Mouse (Mus musculus) lung, postnatal 0 days (tissue): ENCODE measurements around the gene Slc37a1. TPM values are rescaled to one million over a fixed set of nuclear protein-coding genes. Genes with fewer than 3 reads are reported as not detected.
"Not testable (repeated sequence)": the region's sequence is repeated elsewhere in the genome, so short reads cannot be mapped to it uniquely, and the experiment has no call there.

Experiments
- ATAC-seq: fragments of 200-750 bp; cut with Nextera tagmentation; 2 replicates; pipeline ENCODE4 v1.8.0; 2017; ENCODE audit warnings: moderate library complexity
- DNase-seq: peaks from one replicate; pipeline ENCODE4 v3.0.0-alpha.2; 2016; ENCODE audit warnings: low spot score
- H3K27ac ChIP-seq: fragments of 300-500 bp; sonication (generic); 2 replicates; pipeline ENCODE4 v1.5.1; 2014; ENCODE audit warnings: antibody characterized with exemption, mild to moderate bottlenecking, low read length, mixed read lengths
- H3K27me3 ChIP-seq: fragments of 300-500 bp; sonication (generic); replicated peaks from 2 replicates; pipeline ENCODE4 v1.6.1; 2014; ENCODE audit warnings: low read length, mixed read lengths; ENCODE audit not compliant: insufficient read depth
- H3K36me3 ChIP-seq: fragments of 300-500 bp; sonication (generic); 2 replicates; pipeline ENCODE4 v1.6.1; 2014; ENCODE audit warnings: low read length, mixed read lengths; ENCODE audit not compliant: insufficient read depth
- H3K4me1 ChIP-seq: fragments of 300-500 bp; sonication (generic); 2 replicates; pipeline ENCODE4 v1.6.1; 2014; ENCODE audit warnings: antibody characterized with exemption, low read depth, low read length, mixed read lengths; ENCODE audit not compliant: insufficient read depth
- H3K4me2 ChIP-seq: fragments of 300-500 bp; sonication (generic); replicated peaks from 2 replicates; pipeline ENCODE4 v1.6.1; 2014; ENCODE audit warnings: low read depth, mild to moderate bottlenecking, low read length, moderate library complexity, mixed read lengths
- H3K4me3 ChIP-seq: fragments of 300-500 bp; sonication (generic); 2 replicates; pipeline ENCODE4 v1.5.1; 2014; ENCODE audit warnings: low read depth, low read length
- H3K9ac ChIP-seq: fragments of 300-500 bp; sonication (generic); replicated peaks from 2 replicates; pipeline ENCODE4 v1.6.1; 2014; ENCODE audit warnings: low read depth, mild to moderate bottlenecking
- H3K9me3 ChIP-seq: fragments of 300-500 bp; sonication (generic); 2 replicates; pipeline ENCODE4 v1.6.1; 2016; ENCODE audit warnings: low read length, mixed read lengths
- CTCF ChIP-seq: IDR thresholded peaks from 2 replicates; pipeline ENCODE4 v1.5.1; 2016; ENCODE audit warnings: antibody characterized with exemption, mild to moderate bottlenecking
- EP300 ChIP-seq: IDR thresholded peaks from 2 replicates; pipeline ENCODE4 v1.6.1; 2016; ENCODE audit warnings: antibody characterized with exemption, mild to moderate bottlenecking, control low read depth
- WGBS: fragments of 180-500 bp; shearing (Covaris S2); extraction: QIAGEN DNeasy Blood & Tissue Kit; methylation state at CpG from one replicate; pipeline ENCODE4 v1.1.7; 2014; 5-methylcytosine and 5-hydroxymethylcytosine counted together
- polyA plus RNA-seq: library from polyadenylated mRNA; unstranded; fragments of >200 nt; fragmentation: Nextera tagmentation; extraction: Ambion mirVana; gene quantifications from 2 replicates; pipeline ENCODE4 v1.2.1, GENCODE M21; 2015

The Slc37a1 gene
- polyA plus RNA-seq, 1 experiment from 2014 or later, result 33.9 TPM

DNA sequence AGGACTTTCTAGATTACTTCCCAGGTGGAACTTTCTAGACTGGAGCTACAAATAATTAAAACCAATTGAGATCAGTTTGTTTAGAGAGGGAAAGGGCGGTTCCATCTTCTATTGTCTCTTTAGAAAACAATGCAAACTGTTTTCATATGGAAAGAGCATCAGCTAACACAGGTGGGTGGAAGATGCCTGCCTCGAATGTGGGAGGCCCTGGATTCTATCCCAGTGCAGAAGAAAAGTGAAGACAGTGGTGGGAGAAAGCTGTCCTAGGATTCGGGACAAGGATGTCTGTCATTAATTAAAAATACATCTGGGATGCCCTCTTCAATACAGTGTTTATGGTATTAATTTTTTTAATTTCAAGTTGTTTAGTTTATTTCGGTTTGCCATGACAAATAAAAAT is 19.5 kb upstream of the Slc37a1 start:
- no peak overlapping the region for H3K4me2 ChIP-seq
- 67% methylated on average over 4 of the region's 4 CpGs for WGBS

DNA sequence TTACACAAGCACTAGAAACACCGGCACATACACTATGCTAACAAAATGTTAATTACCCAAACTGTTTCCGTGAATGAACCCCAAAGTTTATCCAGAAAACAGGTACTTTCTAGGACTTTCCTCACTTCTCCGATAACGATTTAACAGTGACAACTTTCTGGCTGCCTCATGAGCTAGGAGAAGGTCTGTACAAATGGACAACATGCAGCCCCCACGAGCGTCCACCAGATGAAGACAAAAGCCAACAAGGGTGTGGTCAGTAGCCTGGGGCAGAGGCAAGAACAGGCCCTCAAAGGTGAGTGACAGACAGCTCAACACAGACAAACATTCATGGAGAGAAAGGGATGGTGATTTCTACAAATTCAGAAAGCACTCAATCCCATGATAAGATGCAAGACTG is 19.0 kb upstream of the Slc37a1 start:
- no peak overlapping the region for H3K27ac ChIP-seq
- H3K36me3 ChIP-seq, result no peaks in the 10 kb centered on the region
- H3K4me2 ChIP-seq, result no peak overlapping the region
- DNase-seq, result no peak
- H3K4me1 ChIP-seq, result no peaks in the 10 kb centered on the region
- no peak overlapping the region for H3K4me3 ChIP-seq
- no peak for TF ChIP-seq CTCF
- TF ChIP-seq EP300, result no peak
- 75% methylated on average over 6 of the region's 6 CpGs for WGBS
- no peaks in the 10 kb centered on the region for H3K9me3 ChIP-seq
- H3K27me3 ChIP-seq, result no peaks in the 10 kb centered on the region
- ATAC-seq, result no peak
- H3K9ac ChIP-seq, result no peak overlapping the region

More for the DNA sequence above, 19.5 kb upstream of the Slc37a1 start:
- Histone ChIP-seq H3K27me3 (no peaks in the 10 kb centered on the region), H3K4me3 (no peak overlapping the region), H3K36me3 (no peaks in the 10 kb centered on the region), H3K9ac (no peak overlapping the region), H3K9me3 (no peaks in the 10 kb centered on the region), H3K4me1 (no peaks in the 10 kb centered on the region), H3K27ac (no peak overlapping the region)
- no peak for TF ChIP-seq EP300
- TF ChIP-seq CTCF, result no peak
- ATAC-seq (no peak), DNase-seq (no peak)

DNA sequence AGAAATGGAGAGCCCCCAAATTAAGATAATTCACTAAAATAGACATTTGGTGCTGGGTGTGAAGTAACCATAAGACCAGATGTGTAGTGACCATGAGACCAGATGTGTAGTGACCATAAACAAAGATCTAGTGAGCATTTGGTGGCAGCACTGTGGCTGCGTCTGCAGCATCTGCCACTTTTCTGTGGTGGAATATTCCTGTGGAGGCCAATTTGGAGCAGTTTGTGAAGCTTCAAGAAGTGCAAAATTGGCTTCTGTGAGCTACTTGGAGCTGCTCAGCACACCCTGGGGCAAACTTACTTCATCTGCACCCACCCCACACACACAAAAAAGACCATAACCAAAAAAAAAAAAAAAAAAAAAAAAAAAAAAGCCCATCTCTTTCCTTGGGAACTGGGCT is 18.6 kb upstream of the Slc37a1 start:
- H3K4me3 ChIP-seq, result no peak overlapping the region
- H3K4me2 ChIP-seq, result no peak overlapping the region
- 76% methylated on average over 1 of the region's 1 CpGs for WGBS

DNA sequence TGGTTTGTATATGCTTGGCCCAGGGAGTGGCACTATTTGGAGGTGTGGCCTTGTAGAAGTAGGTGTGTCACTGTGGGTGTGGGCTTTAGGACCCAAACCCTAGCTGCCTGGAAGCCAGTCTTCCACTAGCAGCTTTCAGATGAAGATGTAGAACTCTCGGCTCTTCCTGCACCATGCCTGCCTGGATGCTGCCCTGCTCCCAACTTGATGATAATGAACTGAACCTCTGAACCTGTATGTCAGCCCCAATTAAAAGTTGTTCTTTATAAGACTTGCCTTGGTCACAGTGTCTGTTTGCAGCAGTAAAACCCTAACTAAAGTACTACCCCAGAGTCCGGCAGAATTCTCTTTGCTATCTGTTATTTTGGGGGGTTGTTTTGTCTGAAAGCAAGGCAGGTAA is 16.8 kb upstream of the Slc37a1 start:
- no peaks in the 10 kb centered on the region for H3K9me3 ChIP-seq
- ATAC-seq (no peak), DNase-seq (no peak)
- H3K36me3 ChIP-seq, result no peaks in the 10 kb centered on the region
- no peaks in the 10 kb centered on the region for H3K4me1 ChIP-seq
- no peak overlapping the region for H3K4me2 ChIP-seq
- TF ChIP-seq EP300 (no peak), CTCF (no peak)
- no peak overlapping the region for H3K4me3 ChIP-seq
- H3K9ac ChIP-seq, result no peak overlapping the region
- no peak overlapping the region for H3K27ac ChIP-seq
- 92% methylated on average over 2 of the region's 2 CpGs for WGBS
- no peaks in the 10 kb centered on the region for H3K27me3 ChIP-seq

More for the DNA sequence above, 18.6 kb upstream of the Slc37a1 start:
- ATAC-seq (no peak), DNase-seq (no peak)
- H3K36me3 ChIP-seq, result no peaks in the 10 kb centered on the region
- no peak overlapping the region for H3K27ac ChIP-seq
- H3K4me1 ChIP-seq, result no peaks in the 10 kb centered on the region
- no peaks in the 10 kb centered on the region for H3K27me3 ChIP-seq
- TF ChIP-seq EP300 (no peak), CTCF (no peak)
- no peaks in the 10 kb centered on the region for H3K9me3 ChIP-seq
- no peak overlapping the region for H3K9ac ChIP-seq

DNA sequence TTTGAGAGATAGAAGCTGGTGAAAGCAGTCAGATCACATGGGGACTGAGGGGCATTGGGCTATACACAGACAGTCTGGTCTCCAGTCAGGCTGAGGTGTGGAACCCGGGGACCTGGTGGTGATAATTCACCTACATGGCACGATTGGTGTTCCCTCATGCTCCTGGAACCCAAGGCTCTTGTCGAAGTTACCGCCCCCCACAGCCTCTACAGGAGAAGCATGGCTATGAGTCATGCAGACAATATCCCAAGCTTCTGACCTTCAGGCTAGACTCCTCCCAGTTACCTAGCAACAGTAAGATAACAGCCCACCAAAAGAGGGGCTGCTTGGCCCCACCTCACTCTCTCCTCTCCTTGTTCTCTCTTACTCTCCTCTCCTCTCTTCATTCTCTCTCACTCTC is 16.3 kb upstream of the Slc37a1 start:
- Histone ChIP-seq H3K27ac (no peak overlapping the region), H3K4me1 (no peaks in the 10 kb centered on the region), H3K4me2 (no peak overlapping the region), H3K36me3 (no peaks in the 10 kb centered on the region), H3K9ac (no peak overlapping the region), H3K9me3 (no peaks in the 10 kb centered on the region), H3K27me3 (no peaks in the 10 kb centered on the region), H3K4me3 (no peak overlapping the region)
- DNase-seq, result no peak
- TF ChIP-seq EP300 (no peak), CTCF (no peak)
- 63% methylated on average over 4 of the region's 4 CpGs for WGBS
- ATAC-seq, result no peak

DNA sequence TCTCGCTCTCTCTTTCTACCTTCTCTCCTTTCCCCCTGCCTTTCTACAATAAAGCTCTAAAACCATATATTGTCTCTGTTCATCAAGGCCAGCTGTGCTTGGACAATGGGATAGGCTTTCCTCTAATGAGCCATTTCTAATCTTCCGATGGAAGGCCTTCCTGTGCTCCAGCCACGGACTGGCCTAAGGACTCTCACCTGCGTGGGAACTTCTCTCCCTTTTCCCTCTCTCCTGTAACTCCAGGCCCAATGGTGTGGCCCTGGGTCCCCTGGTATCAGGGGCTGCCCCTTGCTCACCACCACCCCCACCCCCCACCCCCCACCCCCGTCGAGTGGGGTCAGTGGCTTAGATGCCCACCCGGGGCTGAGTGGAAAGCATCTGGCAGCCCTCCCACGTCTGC is 15.9 kb upstream of the Slc37a1 start:
- not testable (repeated sequence) for H3K4me2 ChIP-seq, ATAC-seq, H3K4me1 ChIP-seq, H3K27ac ChIP-seq, H3K9me3 ChIP-seq, H3K4me3 ChIP-seq, H3K9ac ChIP-seq, H3K36me3 ChIP-seq, H3K27me3 ChIP-seq, DNase-seq
- WGBS, result 65% methylated on average over 6 of the region's 8 CpGs

DNA sequence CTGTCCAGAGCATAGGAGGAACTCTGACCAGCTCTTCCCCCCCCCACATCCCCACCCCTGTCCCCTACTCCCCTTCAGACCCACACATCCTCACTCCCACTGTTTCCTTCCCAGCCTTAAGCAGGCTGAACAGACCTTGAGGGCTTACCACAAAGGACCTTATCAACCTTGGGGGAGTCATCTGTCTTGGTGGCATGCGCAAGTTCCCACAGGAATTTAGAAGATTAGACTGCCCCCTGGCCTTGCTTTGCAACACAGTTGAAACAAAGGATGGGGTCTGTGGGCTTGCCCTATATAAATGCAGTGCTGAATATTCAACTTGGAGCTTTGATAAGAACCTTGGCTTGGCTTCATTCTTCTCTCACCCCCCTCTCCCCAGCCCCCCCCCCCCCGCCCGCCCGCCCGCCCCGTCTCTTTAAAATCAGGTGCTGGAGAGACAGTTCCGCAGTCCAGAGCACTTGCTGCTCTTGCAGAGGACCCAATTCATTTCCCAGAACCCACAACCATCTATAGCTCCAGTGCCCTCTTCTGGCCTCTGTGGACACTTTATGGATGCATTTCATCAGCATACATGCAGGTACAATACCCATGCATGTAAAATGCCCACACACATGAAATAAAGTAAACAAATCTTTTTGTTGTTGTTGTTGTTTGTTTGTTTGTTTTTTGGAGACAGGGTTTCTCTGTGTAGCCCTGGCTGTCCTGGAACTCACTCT is 15.3 kb upstream of the Slc37a1 start:
- H3K4me3 ChIP-seq, result no peak overlapping the region
- no peaks in the 10 kb centered on the region for H3K27me3 ChIP-seq
- no peak overlapping the region for H3K9ac ChIP-seq
- no peaks in the 10 kb centered on the region for H3K9me3 ChIP-seq
- DNase-seq, result no peak
- H3K4me2 ChIP-seq, result no peak overlapping the region
- TF ChIP-seq CTCF, result no peak
- TF ChIP-seq EP300, result no peak
- no peaks in the 10 kb centered on the region for H3K36me3 ChIP-seq
- 41% methylated on average over 3 of the region's 7 CpGs for WGBS
- no peak overlapping the region for H3K27ac ChIP-seq
- H3K4me1 ChIP-seq, result no peaks in the 10 kb centered on the region
- ATAC-seq, result no peak
